Mouse (Mus musculus): Measurements from ENCODE around the gene Gramd4. TPM values are rescaled to one million over a fixed set of nuclear protein-coding genes. Genes with fewer than 3 reads are reported as not detected.
A peak's percentile ranks its signal among the peaks of the same experiment; 100 is the strongest.
"Not testable (repeated sequence)": the region's sequence is repeated elsewhere in the genome, so short reads cannot be mapped to it uniquely, and the experiment has no call there.

The Gramd4 gene
- polyA plus RNA-seq, 1 experiment from 2014 or later, result 6.8 TPM

DNA sequence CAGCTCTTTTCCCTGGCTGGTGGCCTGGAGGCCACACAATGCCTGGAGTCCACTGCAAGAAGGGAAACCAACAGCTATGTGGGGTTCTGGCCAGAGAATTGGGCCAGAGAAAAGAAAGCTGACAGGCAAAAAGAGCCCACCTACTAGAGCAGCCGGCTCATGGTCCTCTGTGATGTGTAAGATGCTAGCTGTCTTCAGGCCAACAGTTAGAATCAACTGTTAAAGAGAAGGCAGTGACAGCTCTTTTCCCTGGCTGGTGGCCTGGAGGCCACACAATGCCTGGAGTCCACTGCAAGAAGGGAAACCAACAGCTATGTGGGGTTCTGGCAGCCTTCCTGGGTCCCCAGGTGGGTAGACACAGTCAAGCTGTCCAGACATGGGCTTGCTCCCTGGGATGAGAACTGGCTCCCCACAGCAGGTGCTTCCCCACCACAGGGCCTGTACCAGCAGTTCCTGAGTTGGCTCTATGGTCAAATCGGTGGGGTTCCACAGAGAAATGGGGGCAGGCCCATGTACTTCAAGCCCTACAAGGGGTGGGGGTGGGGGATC lies 120.3 kb downstream of the Gramd4 start:
- DNase-seq; H3K36me3 ChIP-seq; H3K27ac ChIP-seq; ATAC-seq (ENCODE audit: low read depth); H3K9me3 ChIP-seq (replicated peaks); H3K27me3 ChIP-seq; H3K9ac ChIP-seq; H3K4me3 ChIP-seq (replicated peaks); H3K4me2 ChIP-seq: not testable (repeated sequence)
- peaks cover 35% of the 10 kb centered on the region for H3K4me1 ChIP-seq (replicated peaks)
- 55% methylated on average over 2 of the region's 2 CpGs for WGBS (ENCODE audit: insufficient replicate concordance)

DNA sequence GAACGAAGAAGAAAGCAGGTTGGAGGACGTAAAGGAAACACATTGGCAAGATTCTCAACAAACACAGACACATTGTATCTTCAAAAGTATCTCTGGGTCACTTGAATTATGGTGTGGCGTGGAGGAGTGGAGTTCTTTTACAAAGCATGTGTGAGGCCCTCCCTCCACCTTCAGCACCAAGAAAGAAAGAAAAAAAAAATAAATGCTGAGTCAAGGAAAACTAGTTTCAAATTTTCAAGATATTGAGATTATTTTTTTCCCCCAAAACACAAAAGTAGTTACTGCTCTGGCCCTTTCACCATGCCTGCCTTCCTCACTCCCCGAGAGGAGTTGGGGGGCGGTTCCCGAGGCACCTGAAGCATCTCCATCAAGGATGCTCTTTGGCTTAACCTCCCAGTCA lies 121.1 kb downstream of the Gramd4 start:
- WGBS (ENCODE audit: insufficient replicate concordance), result 75% methylated on average over 6 of the region's 6 CpGs
- H3K4me1 ChIP-seq (replicated peaks), result peaks cover 29% of the 10 kb centered on the region
- H3K4me2 ChIP-seq, result no peak overlapping the region
- no peak for ATAC-seq (ENCODE audit: low read depth)
- H3K36me3 ChIP-seq, result no peaks in the 10 kb centered on the region
- H3K27ac ChIP-seq, result no peak overlapping the region
- H3K9ac ChIP-seq, result no peak overlapping the region
- H3K4me3 ChIP-seq (replicated peaks), result no peak overlapping the region
- H3K9me3 ChIP-seq (replicated peaks), result no peaks in the 10 kb centered on the region
- H3K27me3 ChIP-seq, result peaks cover 8% of the 10 kb centered on the region; the same call in 1 of the 2 replicates
- no peak for DNase-seq

DNA sequence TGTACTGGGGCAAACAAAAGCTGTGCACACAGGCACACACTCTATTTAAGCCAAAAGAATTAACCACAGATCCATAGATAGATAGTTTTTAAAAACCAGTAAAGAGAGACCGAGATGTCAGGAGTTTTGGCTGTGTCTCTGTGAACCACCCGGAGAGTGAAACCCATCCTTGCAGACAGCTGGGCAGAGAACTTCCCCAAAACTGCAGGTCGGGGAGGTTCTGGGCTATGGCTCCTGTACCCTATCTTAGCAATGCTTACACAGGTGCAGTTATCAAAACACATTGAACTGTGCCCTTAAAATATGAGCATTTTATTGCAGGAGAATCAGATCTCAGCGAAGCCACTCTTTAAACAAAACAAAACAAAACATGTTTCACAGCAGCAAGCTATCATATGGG lies 122.9 kb downstream of the Gramd4 start:
- ATAC-seq (ENCODE audit: low read depth) (no peak), DNase-seq (no peak)
- WGBS (ENCODE audit: insufficient replicate concordance), result 30% methylated on average over 4 of the region's 4 CpGs
- H3K9ac ChIP-seq, result no peak overlapping the region
- H3K27ac ChIP-seq, result no peak overlapping the region
- H3K4me2 ChIP-seq, result no peak overlapping the region
- no peaks in the 10 kb centered on the region for H3K36me3 ChIP-seq
- peaks cover 24% of the 10 kb centered on the region for H3K27me3 ChIP-seq
- peaks cover 34% of the 10 kb centered on the region for H3K4me1 ChIP-seq (replicated peaks)
- no peaks in the 10 kb centered on the region for H3K9me3 ChIP-seq (replicated peaks)
- no peak overlapping the region for H3K4me3 ChIP-seq (replicated peaks)

DNA sequence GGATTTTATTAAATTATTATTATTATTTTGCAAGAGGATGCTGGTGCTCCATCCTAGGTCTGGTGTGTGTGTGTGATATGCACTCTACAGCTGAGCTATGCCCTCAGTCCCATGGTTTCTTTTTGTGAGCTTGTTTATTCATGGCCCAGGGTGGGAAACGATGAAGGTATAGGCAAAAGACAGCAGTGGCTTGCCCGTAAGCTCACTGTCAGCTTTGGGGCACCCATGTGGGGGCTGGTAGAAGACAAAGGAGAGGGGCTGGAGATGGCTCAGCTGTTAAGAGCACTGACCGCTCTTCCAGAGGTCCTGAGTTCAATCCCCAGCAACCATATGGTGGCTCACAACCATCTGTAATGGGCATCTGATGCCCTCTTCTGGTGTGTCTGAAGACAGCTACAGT lies 123.8 kb downstream of the Gramd4 start:
- H3K9ac ChIP-seq; H3K4me2 ChIP-seq; H3K36me3 ChIP-seq; ATAC-seq (ENCODE audit: low read depth); H3K27ac ChIP-seq; H3K4me3 ChIP-seq (replicated peaks); H3K9me3 ChIP-seq (replicated peaks); DNase-seq: not testable (repeated sequence)
- Histone ChIP-seq H3K4me1 (replicated peaks) (peaks cover 37% of the 10 kb centered on the region), H3K27me3 (peaks cover 33% of the 10 kb centered on the region)
- whole genome bisulfite sequencing (ENCODE audit: insufficient replicate concordance), result 83% methylated on average over 3 of the region's 3 CpGs

DNA sequence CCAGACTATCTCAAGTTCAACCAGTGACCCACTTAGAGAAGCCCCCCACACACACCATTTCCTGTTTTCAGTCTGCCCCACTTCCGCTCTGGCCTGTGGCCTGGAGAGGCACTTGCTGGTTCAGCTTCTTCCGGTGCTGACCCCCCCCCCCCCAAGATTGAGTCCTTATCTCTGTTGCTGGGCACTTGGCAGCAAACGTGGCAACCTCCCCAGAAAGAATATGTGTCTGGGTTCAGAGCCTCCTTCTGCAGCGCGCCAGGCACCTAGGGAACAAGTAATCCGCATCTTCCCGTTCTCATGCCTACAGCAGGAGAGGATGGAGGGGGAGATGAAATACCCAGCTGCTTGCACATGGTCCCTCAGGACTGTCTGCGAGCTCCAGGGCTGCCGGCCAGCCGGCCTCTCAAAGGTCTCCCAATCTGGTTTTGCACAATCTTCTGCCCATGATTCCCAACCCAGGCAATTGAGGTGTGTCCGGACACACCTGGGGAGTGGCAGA lies 124.5 kb downstream of the Gramd4 start:
- ATAC-seq (ENCODE audit: low read depth), result no peak
- peak overlapping the region; percentile 34 for H3K4me2 ChIP-seq
- no peaks in the 10 kb centered on the region for H3K9me3 ChIP-seq (replicated peaks)
- DNase-seq, result no peak
- no peak overlapping the region for H3K4me3 ChIP-seq (replicated peaks)
- 8% methylated on average over 11 of the region's 11 CpGs for WGBS (ENCODE audit: insufficient replicate concordance)
- H3K27ac ChIP-seq, result peak overlapping the region; percentile 39; the same call in 1 of the 2 replicates
- H3K4me1 ChIP-seq (replicated peaks), result peaks cover 42% of the 10 kb centered on the region
- H3K27me3 ChIP-seq, result peaks cover 39% of the 10 kb centered on the region
- no peak overlapping the region for H3K9ac ChIP-seq
- H3K36me3 ChIP-seq, result no peaks in the 10 kb centered on the region

DNA sequence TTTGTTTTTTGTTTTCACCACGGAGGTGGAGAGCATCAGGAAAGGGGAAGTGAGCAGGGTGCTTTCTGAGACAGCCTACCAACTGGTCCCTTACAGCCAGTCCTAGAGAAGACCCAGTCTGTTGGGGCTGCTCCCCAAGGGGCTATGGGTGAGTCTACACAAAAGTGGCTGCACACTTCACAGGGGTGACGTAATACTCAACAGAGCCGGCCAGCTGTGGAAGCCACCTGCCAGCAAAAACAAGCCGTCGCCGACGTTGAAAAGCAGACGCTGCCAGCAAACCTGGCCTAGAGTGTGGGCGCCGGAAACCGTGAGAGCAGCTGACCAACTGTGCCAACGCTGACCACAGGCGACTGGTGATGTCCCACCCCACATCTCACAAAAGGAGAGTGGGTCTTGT lies 125.2 kb downstream of the Gramd4 start:
- no peak for ATAC-seq (ENCODE audit: low read depth)
- H3K27ac ChIP-seq, result no peak overlapping the region
- WGBS (ENCODE audit: insufficient replicate concordance), result 34% methylated on average over 13 of the region's 13 CpGs

DNA sequence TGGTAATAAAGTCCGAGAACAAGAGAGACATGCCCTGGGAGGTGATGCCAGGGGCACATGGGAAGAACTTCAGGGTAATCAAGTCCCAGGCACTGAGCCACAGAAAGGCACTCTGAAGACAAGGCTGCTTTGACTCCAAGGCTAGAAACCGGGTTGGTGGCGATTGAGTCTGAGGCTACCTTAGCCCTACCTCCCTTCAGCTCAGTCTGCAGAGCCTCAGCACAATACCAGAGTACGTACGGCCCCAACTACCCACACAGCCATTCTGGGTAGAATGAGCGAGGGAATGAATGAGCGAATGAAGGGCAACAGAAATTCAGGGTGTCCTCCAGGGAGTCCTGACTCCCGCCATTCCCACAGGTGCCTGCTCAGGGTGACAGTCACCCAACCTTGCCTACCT lies 126.0 kb downstream of the Gramd4 start:
- Histone ChIP-seq H3K9me3 (replicated peaks) (no peaks in the 10 kb centered on the region), H3K27me3 (peaks cover 39% of the 10 kb centered on the region), H3K4me2 (no peak overlapping the region), H3K9ac (no peak overlapping the region), H3K4me1 (replicated peaks) (peaks cover 42% of the 10 kb centered on the region), H3K4me3 (replicated peaks) (no peak overlapping the region), H3K27ac (no peak overlapping the region), H3K36me3 (no peaks in the 10 kb centered on the region)
- WGBS (ENCODE audit: insufficient replicate concordance), result 76% methylated on average over 8 of the region's 8 CpGs
- DNase-seq (no peak), ATAC-seq (ENCODE audit: low read depth) (no peak)

More for the DNA sequence above, 125.2 kb downstream of the Gramd4 start:
- H3K36me3 ChIP-seq, result no peaks in the 10 kb centered on the region
- no peak for DNase-seq
- peaks cover 42% of the 10 kb centered on the region for H3K4me1 ChIP-seq (replicated peaks)
- peaks cover 39% of the 10 kb centered on the region for H3K27me3 ChIP-seq
- H3K4me2 ChIP-seq, result no peak overlapping the region
- no peaks in the 10 kb centered on the region for H3K9me3 ChIP-seq (replicated peaks)
- no peak overlapping the region for H3K9ac ChIP-seq
- no peak overlapping the region for H3K4me3 ChIP-seq (replicated peaks)

DNA sequence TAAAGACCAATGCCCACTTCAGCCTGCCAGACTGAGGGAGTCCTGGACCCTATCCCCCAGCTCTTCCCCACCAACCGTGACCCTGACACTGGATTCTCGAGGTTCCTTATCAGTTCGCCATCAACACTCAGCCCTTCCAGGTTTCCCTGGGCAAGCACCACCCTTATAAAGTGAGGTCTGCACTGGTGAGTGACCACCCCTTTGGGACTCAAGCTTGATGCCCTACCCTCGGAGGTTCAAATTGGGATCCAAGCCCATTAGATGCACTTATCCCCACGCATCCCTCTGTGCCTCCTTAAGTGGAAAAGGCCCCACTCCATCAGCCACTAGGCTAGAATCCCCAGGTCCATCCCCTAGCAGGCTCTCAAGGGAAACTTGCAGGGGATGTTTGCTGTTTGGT lies 126.6 kb downstream of the Gramd4 start:
- H3K4me3 ChIP-seq (replicated peaks), result peak overlapping the region; percentile 70
- no peaks in the 10 kb centered on the region for H3K9me3 ChIP-seq (replicated peaks)
- peak overlapping the region; percentile 26; the same call in 1 of the 2 replicates for H3K9ac ChIP-seq
- H3K27me3 ChIP-seq, result peaks cover 39% of the 10 kb centered on the region
- H3K4me1 ChIP-seq (replicated peaks), result peaks cover 46% of the 10 kb centered on the region
- peak overlapping the region; percentile 85 for H3K4me2 ChIP-seq
- ATAC-seq (ENCODE audit: low read depth) (no peak), DNase-seq (no peak)
- no peak overlapping the region for H3K27ac ChIP-seq
- no peaks in the 10 kb centered on the region for H3K36me3 ChIP-seq
- 43% methylated on average over 5 of the region's 5 CpGs for WGBS (ENCODE audit: insufficient replicate concordance)

DNA sequence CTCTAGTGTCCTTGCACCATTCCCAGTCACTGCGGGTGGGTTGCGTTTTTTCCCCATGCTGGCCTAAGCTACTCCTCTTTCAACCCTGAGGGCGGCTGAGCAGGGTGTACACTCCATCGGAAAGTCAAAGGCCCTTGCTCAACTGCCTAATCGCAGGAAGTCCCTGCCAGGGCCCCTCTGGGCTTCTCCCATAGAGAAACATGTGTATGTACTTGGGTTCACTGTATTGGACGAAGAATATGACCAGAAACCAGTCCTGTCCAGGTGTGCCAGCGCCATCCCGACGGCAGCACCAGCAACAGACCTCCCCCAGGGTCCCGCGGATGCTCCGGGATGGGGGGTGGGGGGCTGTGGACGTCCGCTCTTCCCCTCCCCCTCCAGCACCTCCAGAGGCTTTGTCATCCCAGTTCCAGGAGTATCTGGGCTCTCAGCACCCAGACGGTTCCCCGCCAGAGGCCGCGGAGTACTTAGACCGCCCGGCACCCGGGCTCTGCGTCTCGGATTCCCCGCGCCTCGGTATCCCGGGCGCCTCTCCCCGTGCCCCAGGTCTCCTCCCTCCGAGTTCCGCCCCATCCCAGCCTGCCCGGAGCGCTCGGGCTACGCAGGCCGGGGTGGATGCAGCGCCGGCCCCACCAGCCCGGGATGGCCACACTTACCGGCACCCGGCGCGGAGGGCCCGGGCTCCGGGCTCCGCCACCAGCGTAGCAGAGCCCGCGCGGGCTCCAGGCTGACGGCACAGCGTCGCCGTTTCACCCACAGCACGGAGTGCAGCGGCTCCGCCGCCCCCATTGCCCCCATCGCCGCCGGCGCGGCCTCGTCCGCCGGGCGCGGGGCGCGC lies 127.6 kb downstream of the Gramd4 start:
- under 1% methylated on average over 70 of the region's 70 CpGs for WGBS (ENCODE audit: insufficient replicate concordance)

DNA sequence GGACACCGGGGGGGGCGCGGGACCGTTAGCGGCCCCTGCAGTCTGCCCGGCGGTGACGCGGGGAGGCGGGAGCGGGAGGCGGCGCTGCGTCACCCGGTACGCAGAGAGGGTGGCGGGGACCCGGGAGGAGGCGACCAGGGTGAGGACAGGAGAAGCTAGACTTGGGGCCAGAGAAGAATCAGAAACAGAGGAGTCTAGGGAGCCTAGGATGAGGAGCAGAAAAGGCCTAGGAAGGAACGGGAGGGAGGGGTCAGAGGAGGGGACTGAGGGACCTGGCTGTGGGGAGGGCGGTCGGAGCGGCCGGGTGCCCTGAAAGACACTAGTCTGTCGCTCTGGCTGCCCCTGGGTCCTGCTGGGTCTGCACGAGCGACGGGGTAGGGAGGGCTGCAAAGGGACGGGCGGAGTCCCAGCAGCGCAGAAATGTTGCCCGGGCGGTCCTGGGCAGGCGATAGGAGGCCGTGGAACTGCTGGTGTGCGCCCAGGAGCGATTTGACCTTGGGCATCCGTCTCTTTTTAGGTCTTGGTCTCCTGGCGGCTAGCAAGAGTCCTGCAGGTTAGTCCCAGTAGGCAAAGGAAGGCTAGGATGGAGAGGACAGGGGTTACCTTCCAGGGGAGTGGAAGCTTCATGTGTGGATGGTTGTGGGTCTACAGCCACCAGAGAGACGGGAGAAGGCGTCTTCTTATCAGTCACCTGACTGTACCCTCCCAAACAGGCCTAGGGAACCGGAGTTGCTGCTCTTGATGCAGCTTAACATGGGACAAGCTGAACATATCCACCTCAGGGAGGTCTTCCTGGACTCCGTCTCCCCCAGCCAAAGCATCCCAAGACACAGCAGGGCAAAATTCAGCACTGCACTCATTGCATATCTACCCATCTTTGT lies 128.4 kb downstream of the Gramd4 start, which contains the start of gene Cerk:
Cerk (minus strand) TSS at position 453 of the 881 bp plus-strand sequence.
- Histone ChIP-seq H3K9ac (peak within 1 kb of the TSS; percentile 75), H3K4me2 (peak within 1 kb of the TSS; percentile 85), H3K4me3 (replicated peaks) (peak within 1 kb of the TSS; percentile 70), H3K36me3 (no peaks in the 10 kb centered on the region), H3K27ac (peak within 1 kb of the TSS; percentile 58), H3K4me1 (replicated peaks) (peaks cover 47% of the 10 kb centered on the region), H3K9me3 (replicated peaks) (no peaks in the 10 kb centered on the region), H3K27me3 (peaks cover 39% of the 10 kb centered on the region)
- WGBS (ENCODE audit: insufficient replicate concordance), result 2% methylated on average over 43 of the region's 43 CpGs
- DNase-seq (no peak), ATAC-seq (ENCODE audit: low read depth) (peak; percentile 58)

More for the DNA sequence above, 127.6 kb downstream of the Gramd4 start:
- peak overlapping the region; percentile 75 for H3K9ac ChIP-seq
- peak overlapping the region; percentile 70 for H3K4me3 ChIP-seq (replicated peaks)
- DNase-seq (no peak), ATAC-seq (ENCODE audit: low read depth) (peak; percentile 40)
- H3K36me3 ChIP-seq, result no peaks in the 10 kb centered on the region
- H3K27ac ChIP-seq, result peak overlapping the region; percentile 58
- peaks cover 47% of the 10 kb centered on the region for H3K4me1 ChIP-seq (replicated peaks)
- H3K4me2 ChIP-seq, result peak overlapping the region; percentile 85
- H3K27me3 ChIP-seq, result peaks cover 39% of the 10 kb centered on the region
- H3K9me3 ChIP-seq (replicated peaks), result no peaks in the 10 kb centered on the region

DNA sequence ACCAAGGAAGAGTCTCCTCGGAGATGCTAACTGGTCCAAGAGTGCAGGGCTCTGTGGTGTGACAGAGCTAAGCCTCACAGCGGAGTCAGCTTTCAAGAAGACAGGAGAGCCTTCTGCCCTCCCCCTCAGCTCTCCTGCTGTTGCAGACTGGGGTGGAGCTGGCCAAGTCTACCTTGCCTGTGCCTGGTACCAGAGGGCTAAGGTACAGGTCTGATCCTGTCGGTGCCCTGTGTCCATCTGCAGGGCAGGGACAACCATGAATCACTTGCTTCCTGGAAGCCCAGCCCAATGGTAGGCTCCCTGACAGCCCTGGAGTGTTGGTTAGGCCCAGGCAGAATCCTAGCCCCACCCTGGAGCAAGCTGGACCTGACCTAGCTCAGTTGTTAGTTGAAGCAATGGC lies 129.2 kb downstream of the Gramd4 start:
- DNase-seq, result no peak
- no peak overlapping the region for H3K4me2 ChIP-seq

More for the DNA sequence above, 129.2 kb downstream of the Gramd4 start:
- no peaks in the 10 kb centered on the region for H3K9me3 ChIP-seq (replicated peaks)
- no peak overlapping the region for H3K9ac ChIP-seq
- peaks cover 39% of the 10 kb centered on the region for H3K27me3 ChIP-seq
- H3K36me3 ChIP-seq, result no peaks in the 10 kb centered on the region
- peaks cover 46% of the 10 kb centered on the region for H3K4me1 ChIP-seq (replicated peaks)
- H3K4me3 ChIP-seq (replicated peaks), result no peak overlapping the region
- WGBS (ENCODE audit: insufficient replicate concordance), result 54% methylated on average over 3 of the region's 3 CpGs
- no peak overlapping the region for H3K27ac ChIP-seq
- no peak for ATAC-seq (ENCODE audit: low read depth)

All from liver, embryonic 13.5 days (tissue).